Mouse (Mus musculus): Measurements from ENCODE around the gene Dach1. TPM values are rescaled to one million over a fixed set of nuclear protein-coding genes. Genes with fewer than 3 reads are reported as not detected.

Gene Dach1
- total RNA-seq (2021) = 10 to 100 TPM; 14.1 to 14.5 TPM
- long read RNA-seq, experiment 1, full-length matches to known transcripts = 1 of 4 reads
- long read RNA-seq, experiment 1, partial matches to known transcripts = 2 of 4 reads
- long read RNA-seq, experiment 1, other reads (novel, unspliced or antisense) = 1 of 4 reads
- long read RNA-seq, experiment 2, partial matches to known transcripts = 1 of 3 reads
- long read RNA-seq, experiment 2, other reads (novel, unspliced or antisense) = 2 of 3 reads

GRCm38 (mm10) chr14:98169421-98170076, at the start of gene Dach1:
Gene Dach1, minus strand, starts transcription at chr14:98169765.
- DNase-seq (ENCODE audit: low spot score in 2 of 2) = peak in 1 of 2 experiments; percentile 18

GRCm38 (mm10) chr14:98200089-98200488, 30.5 kb upstream of the Dach1 start:
- DNase-seq (ENCODE audit: low spot score in 2 of 2) = no peak

- DNase-seq (ENCODE audit: low spot score in 2 of 2) = no peak
Observed at GRCm38 (mm10) chr14:98181545-98181944, 12.0 kb upstream of the Dach1 start.

- no peak for DNase-seq (ENCODE audit: low spot score in 2 of 2)
Observed at GRCm38 (mm10) chr14:98173831-98174230, 4.3 kb upstream of the Dach1 start.

GRCm38 (mm10) chr14:98172394-98172905, 2.9 kb upstream of the Dach1 start:
- DNase-seq (ENCODE audit: low spot score in 2 of 2) = no peak

DNA sequence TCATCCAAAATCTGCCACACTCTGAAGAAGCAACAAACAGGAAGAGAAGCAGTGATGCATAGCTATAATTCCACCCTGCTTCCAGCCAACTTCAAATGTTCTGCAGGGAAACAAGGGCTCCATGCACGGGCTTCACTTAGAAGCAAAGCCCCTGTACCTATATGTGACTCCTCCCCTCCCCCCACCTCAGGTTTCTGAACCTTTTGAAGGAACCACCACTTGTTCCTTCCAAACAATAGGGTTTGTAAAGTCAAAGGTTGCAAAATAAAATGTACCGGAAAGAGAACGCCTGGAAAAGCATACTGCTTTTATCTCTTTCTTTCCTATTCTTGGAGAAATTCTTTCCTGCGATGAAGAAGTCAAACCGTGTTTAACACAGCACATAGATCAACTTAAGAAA, 2.3 kb upstream of the Dach1 start:
- DNase-seq (ENCODE audit: low spot score in 2 of 2) = no peak

GRCm38 (mm10) chr14:98168908-98169401, 610 bp downstream of the Dach1 start:
- DNase-seq (ENCODE audit: low spot score in 2 of 2) = peak; percentile 16 to 42

DNA sequence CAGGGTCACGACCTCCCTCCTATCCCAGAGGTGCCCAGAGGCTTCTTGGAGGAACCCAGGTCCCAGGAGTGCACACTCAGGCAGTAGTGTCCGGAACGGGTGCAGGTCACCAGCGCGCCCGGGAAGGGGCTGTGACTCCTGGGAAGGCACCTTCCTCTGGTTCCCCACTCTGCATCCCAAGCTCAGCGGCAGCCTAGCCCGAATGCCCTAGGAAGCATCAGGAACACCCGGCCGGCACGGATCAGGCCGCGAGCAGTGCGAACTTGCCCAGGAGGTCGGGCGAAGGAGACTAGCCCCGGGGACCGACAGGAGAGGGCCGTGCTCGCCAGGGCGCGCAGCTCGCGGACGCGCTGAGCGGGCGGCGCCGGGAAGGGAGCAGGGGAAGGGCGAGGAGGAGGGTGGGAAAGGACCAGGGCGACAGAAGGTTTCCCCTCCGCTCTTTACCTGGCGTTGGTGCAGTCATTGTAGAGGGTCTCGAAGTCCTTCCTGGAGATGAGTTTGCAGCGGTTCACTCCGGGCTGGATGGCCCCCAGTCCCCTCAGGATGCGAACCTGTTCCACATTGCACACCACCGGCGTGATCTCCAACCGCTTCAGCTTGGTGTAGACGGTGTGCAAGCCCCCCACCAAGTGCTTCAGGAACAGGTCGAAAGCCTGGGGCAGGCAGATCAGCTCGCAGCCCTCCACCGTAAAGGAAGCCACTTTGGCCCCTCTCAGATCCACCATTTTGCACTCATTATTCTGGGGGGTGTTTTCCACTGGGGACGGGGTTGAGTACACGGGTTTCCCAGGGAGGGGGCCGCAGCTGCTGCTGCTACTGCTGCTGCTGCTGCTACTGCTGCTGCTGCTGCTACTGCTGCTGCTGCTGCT, 1.3 kb downstream of the Dach1 start:
- DNase-seq (ENCODE audit: low spot score in 2 of 2) = peak; percentile 20 to 45

GRCm38 (mm10) chr14:98167186-98168038, 2.2 kb downstream of the Dach1 start:
- DNase-seq (ENCODE audit: low spot score in 2 of 2) = peak in 1 of 2 experiments; percentile 19

- no peak for DNase-seq (ENCODE audit: low spot score in 2 of 2)
Observed at GRCm38 (mm10) chr14:98166318-98166976, 3.1 kb downstream of the Dach1 start.

GRCm38 (mm10) chr14:98156753-98157152, 12.8 kb downstream of the Dach1 start:
- DNase-seq (ENCODE audit: low spot score in 2 of 2) = no peak

- DNase-seq (ENCODE audit: low spot score in 2 of 2) = no peak
Observed at GRCm38 (mm10) chr14:98155725-98156392, 13.7 kb downstream of the Dach1 start.

DNA sequence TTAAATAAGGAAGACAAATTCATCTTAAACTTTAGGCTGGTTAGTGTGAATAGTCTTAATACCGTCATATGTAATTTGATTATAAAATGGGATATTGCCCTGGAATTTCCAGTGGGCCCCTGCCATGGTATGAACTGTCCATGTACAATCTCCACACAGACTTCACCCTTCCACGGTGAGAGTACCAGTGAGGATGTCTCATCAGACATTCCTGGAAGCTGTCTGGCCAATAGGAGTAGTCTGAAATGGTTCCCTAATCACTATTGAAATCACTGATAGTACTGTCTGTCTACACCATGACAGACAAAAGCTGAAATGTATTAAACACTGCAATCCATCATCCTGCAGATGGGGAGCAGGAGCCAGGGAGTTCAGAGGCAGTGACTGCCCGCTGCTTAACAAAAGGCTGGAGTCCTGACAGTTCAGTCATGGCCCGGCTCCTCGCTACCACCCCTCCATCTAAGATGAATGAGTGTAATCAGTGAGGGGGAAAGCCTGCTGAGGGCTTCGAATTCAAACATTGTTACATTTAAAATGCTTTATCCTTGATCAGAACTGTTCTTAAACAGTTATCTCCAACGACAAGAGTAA, 14.6 kb downstream of the Dach1 start:
- DNase-seq (ENCODE audit: low spot score in 2 of 2) = no peak

DNA sequence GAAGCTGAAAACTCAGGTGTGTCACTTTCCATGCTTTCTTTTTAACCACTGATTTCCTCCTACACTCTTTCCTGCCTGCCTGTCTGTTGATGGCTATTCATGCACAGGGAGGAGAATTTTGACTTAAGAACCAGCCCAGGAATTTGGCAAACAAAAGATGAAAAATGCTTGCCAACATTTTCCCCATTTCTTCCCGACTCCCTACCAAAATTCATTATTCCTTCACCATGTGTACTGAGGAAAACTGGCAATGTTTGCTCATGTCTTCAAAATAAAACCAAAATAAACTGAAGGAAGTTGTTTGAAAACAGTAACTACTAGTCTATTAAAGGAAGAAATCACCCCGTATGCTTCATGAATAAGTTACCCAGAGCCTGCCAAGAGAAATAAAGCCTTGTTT, 27.8 kb downstream of the Dach1 start:
- DNase-seq (ENCODE audit: low spot score in 2 of 2) = no peak

- DNase-seq (ENCODE audit: low spot score in 2 of 2) = no peak
Observed at GRCm38 (mm10) chr14:98138873-98139665, 30.5 kb downstream of the Dach1 start.

- DNase-seq (ENCODE audit: low spot score in 2 of 2) = no peak
Observed at GRCm38 (mm10) chr14:98134546-98134945, 35.0 kb downstream of the Dach1 start.

DNA sequence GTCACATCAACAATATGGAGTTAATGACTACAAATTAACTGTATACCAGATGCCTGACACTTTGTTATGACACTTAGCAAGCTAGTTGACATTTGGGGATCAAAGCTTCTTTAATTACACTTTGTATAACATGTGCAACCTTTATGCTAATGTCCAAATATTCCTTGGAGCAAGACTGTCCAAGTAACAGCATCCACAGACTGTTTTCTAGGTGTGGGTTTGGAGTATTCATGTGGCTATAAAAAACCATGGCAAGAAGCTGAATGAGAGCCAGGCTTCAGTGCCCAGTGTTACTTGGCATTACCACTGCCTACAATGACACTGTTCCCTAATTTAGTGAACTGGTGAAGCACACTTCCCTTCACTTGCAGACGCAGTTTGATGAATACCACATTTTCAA, 46.5 kb downstream of the Dach1 start:
- no peak for DNase-seq (ENCODE audit: low spot score in 2 of 2)

DNA sequence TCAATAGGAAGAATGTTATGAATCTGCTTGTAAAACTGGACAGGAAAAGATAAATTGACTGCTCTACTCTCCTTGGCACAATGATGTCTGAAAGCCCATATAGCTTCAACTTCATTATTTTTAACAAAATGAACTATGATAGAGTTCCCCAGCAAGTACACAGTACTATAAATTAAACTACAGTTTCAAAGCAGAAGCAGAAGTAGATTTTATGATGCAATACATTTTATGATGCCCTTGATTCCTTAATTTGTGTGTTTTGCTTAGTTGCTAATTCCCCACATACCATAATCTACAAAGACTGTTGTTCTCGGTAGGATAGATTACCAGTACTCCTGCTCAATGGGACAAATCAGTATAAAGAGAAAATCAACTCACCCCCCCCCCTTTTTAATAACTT, 52.9 kb downstream of the Dach1 start:
- no peak for DNase-seq (ENCODE audit: low spot score in 2 of 2)
